Mouse (Mus musculus) activated CD4-positive, CD25-positive, alpha-beta regulatory T cell, adult 4 months (primary cell): ENCODE measurements around the gene Gm10188. TPM values are rescaled to one million over a fixed set of nuclear protein-coding genes. Genes with fewer than 3 reads are reported as not detected.

Experiments
- ATAC-seq: one replicate; pipeline ENCODE4 v1.8.0; 2017
- polyA plus RNA-seq, 2 experiments: library from polyadenylated mRNA; unstranded; fragments of 100-300 nt; shearing (Covaris generic); gene quantifications; one replicate each; pipeline ENCODE4 v1.2.1; 2017

Gm10188 gene
- not detected for polyA plus RNA-seq

DNA sequence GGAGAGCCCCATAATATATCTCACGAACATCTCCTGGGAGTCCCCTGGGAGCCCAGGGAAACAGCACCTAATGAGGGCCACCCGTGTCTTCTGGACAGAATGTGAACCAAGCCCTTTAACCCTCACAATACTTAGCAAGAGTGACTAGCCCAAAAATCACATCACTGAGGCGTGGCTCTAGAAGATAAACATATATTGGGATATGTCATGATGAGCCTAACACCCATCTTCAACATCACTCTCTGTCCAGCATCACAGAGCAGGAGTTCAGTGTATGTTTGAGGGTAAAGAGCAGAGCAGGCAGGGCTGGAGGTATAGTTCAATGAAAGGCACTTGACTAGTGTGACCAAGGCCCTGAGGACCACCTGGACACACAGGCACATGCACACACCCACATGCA lies at the start of gene Gm10188:
Gm10188 (minus strand) TSS at position 101 of the 400 bp plus-strand sequence.
- ATAC-seq, result no peak

DNA sequence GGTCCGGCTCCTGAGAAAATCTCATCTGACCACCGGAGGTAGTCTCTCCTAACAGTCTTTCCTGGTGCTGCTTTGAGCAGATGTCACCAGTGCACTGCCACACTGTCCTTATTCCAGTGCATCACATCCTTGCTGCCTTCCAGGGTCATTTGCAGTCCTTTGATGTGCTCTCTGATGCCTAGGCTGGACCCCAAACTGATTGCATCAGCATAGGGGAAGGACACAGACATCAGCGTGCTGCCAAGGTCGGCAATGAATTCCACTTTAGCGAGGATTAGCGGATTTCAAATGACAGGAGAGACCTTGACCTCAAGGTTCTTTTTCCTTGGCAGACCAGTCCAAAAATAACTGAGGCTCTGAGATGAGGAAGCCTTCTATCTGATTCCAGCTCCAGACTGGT lies 47.6 kb upstream of the Gm10188 start:
- ATAC-seq, result no peak

DNA sequence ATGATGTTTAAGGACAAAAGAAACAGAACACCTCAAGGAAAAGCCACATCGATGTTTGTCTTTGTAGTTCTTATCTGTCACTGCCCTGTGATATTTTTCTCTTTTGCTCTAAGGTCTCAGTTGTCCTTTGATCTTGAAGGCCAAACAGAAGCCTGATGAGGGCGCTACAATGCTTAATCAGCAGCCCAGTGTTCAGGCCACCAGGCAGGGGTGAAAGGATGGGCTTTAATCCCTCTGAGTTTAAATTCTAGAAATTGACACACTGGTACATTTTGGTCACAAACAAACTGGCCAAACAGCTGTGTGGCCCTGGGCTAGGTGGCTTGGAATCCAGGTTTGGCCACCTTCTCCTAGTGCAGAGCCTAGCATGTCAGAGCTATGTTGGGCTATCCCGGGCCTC lies 47.1 kb upstream of the Gm10188 start:
- ATAC-seq, result no peak

- no peak for ATAC-seq
Observed at GRCm38 (mm10) chr1:132271237-132271636, 41.7 kb upstream of the Gm10188 start.

DNA sequence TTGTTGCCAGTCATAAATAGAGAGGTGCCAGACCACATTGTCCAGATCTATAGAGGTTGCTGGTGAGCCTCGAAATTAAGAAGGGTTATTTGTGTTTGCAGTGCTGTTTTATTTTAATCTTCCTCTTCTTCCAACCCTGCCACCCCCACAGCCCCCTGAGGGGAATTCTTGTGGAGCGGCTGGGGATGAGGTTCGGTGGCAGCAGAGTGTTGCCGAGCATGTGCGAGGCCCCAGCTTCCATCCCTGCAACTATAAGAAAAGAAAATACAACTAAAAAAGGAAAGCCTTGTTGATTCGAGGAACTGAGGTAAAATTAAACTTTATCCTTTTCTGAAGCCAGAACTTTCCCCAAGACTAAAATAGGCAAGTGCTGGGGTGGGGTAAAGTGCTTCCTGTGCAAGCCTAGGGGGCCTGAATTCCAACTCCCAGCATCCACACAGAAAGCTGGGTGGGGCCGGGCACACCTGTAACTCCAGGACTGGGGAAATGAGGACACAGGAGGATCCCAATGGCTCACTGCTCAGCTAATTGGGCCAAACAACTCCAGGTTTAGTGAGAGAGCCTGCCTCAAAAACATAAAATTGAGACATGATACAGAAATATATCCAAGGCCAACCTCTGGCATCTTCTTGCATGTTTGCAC lies 39.0 kb upstream of the Gm10188 start:
- no peak for ATAC-seq

GRCm38 (mm10) chr1:132267959-132268358 lies 38.4 kb upstream of the Gm10188 start:
- no peak for ATAC-seq

- no peak for ATAC-seq
Observed at GRCm38 (mm10) chr1:132266791-132267557, 37.4 kb upstream of the Gm10188 start.

DNA sequence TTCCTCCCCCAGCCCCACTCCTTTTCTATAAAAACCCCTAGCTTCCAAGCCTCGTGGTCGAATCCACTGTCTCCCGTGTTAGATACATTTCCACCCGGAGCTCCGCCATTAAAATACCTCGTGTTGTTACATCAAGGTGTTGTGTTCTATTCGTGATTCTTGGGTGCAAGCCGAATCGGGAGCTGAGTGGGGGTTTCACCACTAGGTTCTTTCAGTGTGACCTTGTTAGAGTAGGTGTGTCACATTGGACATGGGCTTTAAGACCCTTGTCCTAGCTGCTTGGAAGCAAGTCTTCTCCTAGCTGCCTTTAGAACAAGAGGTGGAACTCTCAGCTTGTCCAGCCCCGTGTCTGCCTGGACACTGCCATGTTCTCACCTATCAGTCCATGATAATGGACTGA lies 36.4 kb upstream of the Gm10188 start:
- ATAC-seq, result no peak

DNA sequence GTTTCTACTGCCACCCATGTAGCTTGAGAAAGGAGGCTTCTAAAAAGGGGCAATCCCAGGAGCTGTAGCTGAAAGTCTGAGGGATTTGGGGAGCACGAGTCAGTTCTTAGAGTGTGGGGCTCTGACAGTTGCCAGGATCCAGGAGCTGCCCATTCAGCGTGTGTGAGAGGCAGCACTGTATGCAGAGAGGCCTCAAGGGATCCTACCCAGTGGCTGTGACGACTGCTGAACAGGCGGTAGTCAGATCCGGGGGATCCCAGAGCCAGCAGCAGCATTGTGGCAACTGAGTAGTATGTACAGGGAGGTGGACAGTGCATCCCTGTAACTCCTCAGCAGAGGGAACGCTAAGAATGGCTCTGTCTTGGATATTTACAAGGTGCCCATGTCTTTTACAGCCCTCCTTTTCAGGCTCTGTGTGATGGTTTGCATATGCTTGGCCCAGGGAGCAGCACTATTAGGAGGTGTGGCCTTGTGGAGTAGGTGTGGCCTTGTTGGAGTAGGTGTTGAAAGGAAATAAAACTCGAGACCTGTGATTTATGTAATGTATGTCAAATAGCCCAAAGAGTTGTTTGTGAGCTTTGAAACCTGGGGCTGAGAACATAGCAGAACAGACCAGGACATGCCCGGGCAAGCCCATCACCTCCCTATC lies 35.8 kb upstream of the Gm10188 start:
- no peak for ATAC-seq

DNA sequence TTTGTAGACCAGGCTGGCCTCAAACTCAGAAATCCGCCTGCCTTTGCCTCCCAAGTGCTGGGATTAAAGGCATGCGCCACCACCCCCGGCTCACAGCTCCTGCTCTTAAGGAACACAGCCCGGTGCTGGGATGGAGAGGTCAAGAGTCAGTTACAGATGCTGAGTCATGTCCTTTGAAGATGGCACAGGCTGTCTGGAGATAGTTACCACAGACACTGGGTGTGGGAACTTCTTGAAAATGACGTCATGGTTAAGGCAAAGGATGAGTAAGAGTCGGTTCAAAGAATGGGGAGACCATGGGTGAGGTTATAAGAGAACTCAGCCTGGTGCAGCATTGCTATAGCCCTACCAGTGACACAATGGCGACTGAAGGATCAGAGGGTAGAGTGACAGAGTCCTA lies 35.0 kb upstream of the Gm10188 start:
- no peak for ATAC-seq

DNA sequence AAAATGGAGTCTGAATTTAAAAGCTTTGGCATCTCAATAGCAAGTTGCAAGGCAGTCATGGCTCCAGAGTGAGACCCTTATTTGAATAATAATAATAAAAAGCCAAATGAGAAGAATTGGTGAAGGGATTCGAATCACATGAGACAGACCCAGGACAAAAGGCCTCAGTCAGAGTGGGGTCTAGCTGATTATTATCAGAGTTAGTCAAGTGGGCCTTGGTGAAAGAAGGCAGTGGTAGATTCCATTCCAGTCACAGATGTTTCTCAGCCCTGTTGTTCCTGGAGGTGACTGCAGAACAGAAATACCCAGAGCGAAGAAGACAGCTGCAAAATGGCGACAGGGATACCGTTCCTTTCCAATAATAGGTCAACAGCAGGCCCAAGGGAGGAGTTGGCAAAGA lies 34.1 kb upstream of the Gm10188 start:
- ATAC-seq, result no peak

DNA sequence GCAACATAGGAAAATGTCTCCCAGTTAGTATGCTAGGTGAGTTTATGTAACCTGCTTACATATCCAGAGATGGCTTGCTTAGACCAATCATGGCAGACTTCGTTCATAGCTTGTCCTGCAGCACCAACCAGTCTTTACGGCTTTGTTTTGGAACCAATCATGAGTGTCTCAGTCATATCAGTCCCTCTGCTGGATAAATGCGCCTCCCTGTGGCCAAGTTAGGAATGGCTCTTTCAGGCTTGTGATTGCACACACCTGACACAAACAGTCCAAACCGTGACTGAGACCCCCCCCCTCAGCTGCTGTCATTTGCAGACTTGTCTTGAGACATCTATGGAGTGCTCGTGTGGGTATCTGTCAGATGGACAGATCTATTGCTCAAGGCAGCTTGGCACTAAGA lies 31.5 kb upstream of the Gm10188 start:
- ATAC-seq, result no peak

GRCm38 (mm10) chr1:132260331-132260730 lies 30.8 kb upstream of the Gm10188 start:
- ATAC-seq, result no peak

- ATAC-seq, result no peak
Observed at GRCm38 (mm10) chr1:132254467-132254866, 24.9 kb upstream of the Gm10188 start.

GRCm38 (mm10) chr1:132246641-132247040 lies 17.1 kb upstream of the Gm10188 start:
- no peak for ATAC-seq

GRCm38 (mm10) chr1:132246137-132246536 lies 16.6 kb upstream of the Gm10188 start:
- no peak for ATAC-seq

DNA sequence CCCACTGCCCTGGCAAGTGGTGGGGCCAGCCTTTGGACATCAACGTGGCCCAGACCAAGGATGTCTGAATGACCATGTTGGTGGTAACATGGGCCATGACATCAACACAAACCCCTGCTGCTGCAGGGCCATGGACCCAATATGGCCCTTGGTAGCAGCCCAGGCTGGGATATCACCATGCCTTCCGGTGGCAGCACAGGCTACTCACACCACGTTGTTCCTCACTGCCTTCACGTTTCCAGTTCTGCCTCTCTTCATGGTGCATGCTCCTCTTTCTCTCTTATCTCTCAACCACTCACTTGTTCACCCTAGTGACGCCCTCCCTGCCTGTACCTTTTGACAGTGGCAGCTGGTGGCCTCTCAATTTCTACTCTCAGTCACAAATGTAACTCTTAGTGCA lies 15.4 kb upstream of the Gm10188 start:
- no peak for ATAC-seq

DNA sequence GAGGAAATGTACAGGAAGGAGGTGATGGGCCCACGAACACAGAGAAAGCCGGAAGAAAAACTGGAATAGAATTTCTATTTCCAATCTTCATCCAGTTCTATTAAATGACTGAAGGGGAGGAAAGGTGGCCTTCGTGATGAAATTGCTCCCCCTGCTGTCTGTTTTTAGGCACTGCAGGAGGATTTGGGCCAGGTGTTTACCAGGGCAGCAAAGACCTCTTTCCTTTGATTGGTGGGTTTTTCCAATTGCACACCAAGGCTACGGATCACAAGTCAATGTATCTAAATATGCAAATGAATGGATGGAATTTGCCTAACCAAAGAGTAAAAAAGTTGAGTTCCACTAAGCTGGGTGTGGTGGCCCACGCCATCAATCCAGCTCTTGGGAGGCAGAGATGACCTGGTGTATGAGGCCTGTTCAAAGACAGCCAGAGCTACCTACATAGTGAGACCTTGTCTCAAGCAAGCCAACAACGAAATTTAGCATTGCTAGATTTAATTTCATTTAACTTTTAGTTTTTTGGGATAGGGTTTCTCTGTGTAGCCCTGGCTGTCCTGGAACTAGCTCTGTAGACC lies 8.1 kb upstream of the Gm10188 start:
- ATAC-seq, result no peak

GRCm38 (mm10) chr1:132234757-132235273 lies 5.2 kb upstream of the Gm10188 start:
- ATAC-seq, result no peak

DNA sequence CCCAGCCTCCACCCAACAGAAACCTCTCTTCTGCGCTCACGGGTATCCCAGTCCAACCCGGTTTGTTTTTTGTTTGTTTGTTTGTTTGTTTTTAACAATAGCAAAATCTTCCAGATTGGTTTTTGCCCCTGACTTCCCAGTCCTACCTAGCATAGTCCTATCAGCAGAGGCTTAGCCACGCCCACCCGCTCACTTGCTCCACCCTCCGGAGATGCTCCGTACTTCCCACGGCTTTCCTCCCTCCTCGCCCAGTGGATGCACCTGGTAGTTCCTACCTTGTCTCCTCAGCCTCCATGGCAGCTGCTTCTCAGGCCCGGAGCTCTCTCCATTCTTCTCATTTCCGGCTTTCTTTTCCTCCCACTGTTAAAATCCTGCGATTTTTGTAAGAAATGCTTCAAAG lies 4.0 kb upstream of the Gm10188 start:
- ATAC-seq, result no peak

- ATAC-seq, result no peak
Observed at GRCm38 (mm10) chr1:132231470-132232274, 2.1 kb upstream of the Gm10188 start.

- no peak for ATAC-seq
Observed at GRCm38 (mm10) chr1:132226297-132227080, 3.1 kb downstream of the Gm10188 start.
